Mouse (Mus musculus): ENCODE measurements around the gene Chadl.

The Chadl gene

GRCm38 (mm10) chr15:81700601-81701000 lies 3.5 kb upstream of the Chadl start:
- DNase-seq (ENCODE audit: low read depth, low spot score), result no peak

GRCm38 (mm10) chr15:81700161-81700560 lies 3.1 kb upstream of the Chadl start:
- DNase-seq (ENCODE audit: low read depth, low spot score), result no peak

- DNase-seq (ENCODE audit: low read depth, low spot score), result no peak
Measured at GRCm38 (mm10) chr15:81698532-81698931, 1.4 kb upstream of the Chadl start.

GRCm38 (mm10) chr15:81697847-81698246 lies 760 bp upstream of the Chadl start:
- peak; percentile 35 for DNase-seq (ENCODE audit: low read depth, low spot score)

GRCm38 (mm10) chr15:81694891-81695290 lies 2.2 kb downstream of the Chadl start:
- no peak for DNase-seq (ENCODE audit: low read depth, low spot score)

GRCm38 (mm10) chr15:81693967-81694881 lies 2.9 kb downstream of the Chadl start:
- peak; percentile 83 for DNase-seq (ENCODE audit: low read depth, low spot score)

GRCm38 (mm10) chr15:81693366-81693966 lies 3.6 kb downstream of the Chadl start:
- DNase-seq (ENCODE audit: low read depth, low spot score), result no peak

- no peak for DNase-seq (ENCODE audit: low read depth, low spot score)
Measured at GRCm38 (mm10) chr15:81680301-81680805, 16.7 kb downstream of the Chadl start.

- DNase-seq (ENCODE audit: low read depth, low spot score), result no peak
Measured at GRCm38 (mm10) chr15:81676637-81677036, 20.4 kb downstream of the Chadl start.

- peak; percentile 37 for DNase-seq (ENCODE audit: low read depth, low spot score)
Measured at GRCm38 (mm10) chr15:81670231-81670640, 26.9 kb downstream of the Chadl start.

GRCm38 (mm10) chr15:81666957-81667356 lies 30.1 kb downstream of the Chadl start:
- DNase-seq (ENCODE audit: low read depth, low spot score), result no peak

GRCm38 (mm10) chr15:81663697-81664561 lies 33.2 kb downstream of the Chadl start, which contains the start of gene L3mbtl2:
Gene L3mbtl2, plus strand, starts transcription at chr15:81663889.
- peak; percentile 90 for DNase-seq (ENCODE audit: low read depth, low spot score)

- no peak for DNase-seq (ENCODE audit: low read depth, low spot score)
Measured at GRCm38 (mm10) chr15:81663281-81663680, 33.8 kb downstream of the Chadl start.

GRCm38 (mm10) chr15:81661701-81662100 lies 35.4 kb downstream of the Chadl start:
- no peak for DNase-seq (ENCODE audit: low read depth, low spot score)

GRCm38 (mm10) chr15:81650636-81651035 lies 46.5 kb downstream of the Chadl start:
- DNase-seq (ENCODE audit: low read depth, low spot score), result no peak

GRCm38 (mm10) chr15:81649516-81650455 lies 47.3 kb downstream of the Chadl start:
- DNase-seq (ENCODE audit: low read depth, low spot score), result no peak
